Mouse (Mus musculus): Measurements from ENCODE around the gene Ank3.

Ank3 gene

DNA sequence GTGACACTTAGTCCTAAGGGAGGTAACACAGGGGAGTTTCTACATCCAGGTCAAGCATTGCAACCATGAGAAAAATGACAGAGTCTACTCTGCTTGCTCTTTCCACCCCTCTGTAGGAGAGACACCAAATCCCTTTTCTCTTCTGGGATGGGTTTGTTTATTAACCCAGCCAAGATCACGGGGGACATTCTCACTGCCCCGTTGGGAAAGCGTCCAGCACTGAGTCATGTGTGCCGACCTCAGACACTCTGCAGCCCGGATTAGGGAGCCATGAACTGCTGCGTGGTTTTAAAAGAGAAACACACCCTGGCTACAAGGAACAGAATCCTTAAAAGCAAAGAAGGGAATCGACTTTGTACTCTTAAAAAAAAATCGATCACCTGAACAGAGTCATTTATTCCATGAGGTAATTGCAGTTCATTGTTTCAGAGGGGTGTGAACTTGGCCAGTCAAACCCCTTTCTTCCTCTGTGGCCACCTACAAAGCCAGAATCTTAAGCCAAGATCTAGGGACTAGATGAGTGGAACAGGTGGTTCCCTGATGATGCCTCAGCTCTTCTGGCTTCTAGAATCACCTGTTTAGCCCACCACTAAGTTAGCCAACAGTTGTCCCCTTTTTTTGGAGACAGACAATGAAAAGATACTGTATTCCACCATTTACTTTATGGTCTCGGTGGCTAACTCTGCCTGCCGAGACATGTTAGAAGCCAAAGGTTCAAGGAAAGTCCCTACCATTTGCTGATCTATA, 518.3 kb downstream of the Ank3 start:
- no peak for DNase-seq

DNA sequence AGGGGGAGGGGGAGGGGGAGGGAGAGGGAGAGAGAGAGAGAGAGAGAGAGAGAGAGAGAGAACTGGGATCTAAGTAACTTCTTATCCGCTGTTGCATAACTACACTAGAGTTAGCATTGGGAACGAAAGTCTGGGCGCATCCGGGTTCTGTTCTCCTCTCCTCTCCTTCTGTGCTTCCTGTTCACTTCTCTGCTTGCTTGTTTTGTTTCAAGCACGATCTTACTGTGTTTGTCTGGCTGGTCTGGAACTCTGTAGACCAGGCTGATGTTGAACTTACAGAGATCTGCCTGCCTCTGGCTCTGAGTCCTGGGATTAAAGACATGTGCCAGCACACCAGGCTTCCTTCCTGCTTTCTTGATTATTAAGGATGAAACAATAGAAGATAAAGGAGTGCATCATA, 519.1 kb downstream of the Ank3 start:
- no peak for DNase-seq

DNA sequence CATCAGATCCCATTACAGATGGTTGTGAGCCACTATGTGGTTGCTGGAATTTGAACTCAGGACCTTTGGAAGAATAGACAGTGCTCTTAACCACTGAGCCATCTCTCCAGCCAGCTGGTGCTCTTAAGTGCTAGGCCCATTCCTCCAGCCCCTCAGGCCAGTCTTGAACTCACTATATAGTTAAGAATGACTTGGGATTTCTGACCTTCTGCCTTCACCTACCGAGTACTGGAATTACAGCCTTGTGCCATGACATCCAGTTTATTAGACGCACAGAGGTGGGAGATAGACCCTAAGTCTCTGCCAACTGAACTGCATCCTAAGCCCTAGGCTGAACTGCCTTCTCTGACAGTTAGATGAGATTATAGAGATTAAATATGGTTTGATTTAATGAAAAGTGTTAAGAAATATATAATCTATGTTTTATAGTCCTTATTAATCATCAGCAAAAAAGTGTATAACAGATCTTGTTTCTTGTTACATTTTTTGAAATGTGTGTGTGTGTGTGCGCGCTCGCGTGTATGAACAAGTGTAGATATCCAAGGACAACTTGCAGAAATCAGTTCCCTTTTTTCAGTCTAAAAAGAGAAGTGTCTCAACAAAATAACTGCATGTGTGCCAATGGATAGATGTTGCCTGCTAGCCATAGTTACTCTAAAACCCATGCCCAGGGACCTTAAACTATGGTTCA, 520.0 kb downstream of the Ank3 start:
- no peak for DNase-seq

DNA sequence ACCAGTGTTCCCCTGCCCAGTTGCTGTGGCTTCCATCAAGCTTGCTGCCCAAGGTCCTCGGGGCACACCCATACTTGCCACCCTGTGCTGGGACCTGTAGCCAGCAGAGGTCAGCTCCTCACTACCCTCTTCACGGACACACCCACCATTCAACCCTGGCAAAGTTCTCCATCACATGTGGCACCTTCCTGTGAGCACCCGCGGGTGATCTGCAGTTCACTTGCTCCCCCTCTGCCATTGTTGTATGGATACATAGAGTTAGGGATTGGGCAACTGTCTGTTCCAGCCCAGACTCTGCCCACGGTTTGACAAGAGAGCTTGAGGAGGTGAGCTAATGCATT, 520.5 kb downstream of the Ank3 start:
- DNase-seq: no peak

DNA sequence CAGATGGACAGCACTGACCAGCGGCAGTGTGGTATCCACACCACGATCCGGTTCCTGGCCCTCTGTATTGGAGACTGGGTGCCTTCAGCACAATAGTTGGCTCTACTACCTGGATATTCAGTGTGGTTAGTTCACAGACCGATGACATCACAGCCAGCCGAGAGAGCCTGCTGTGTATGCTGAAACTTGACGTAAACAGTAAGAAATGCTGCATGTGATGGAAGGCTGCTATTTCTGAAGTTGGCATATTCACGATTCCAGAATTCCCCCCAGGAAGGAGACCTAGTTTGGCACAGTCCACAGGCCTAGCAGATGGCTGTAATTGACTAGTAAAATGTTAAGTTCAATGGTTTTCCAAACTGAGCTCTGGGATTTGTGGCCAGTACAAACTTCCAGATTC, 521.2 kb downstream of the Ank3 start:
- DNase-seq: peak; percentile 53

DNA sequence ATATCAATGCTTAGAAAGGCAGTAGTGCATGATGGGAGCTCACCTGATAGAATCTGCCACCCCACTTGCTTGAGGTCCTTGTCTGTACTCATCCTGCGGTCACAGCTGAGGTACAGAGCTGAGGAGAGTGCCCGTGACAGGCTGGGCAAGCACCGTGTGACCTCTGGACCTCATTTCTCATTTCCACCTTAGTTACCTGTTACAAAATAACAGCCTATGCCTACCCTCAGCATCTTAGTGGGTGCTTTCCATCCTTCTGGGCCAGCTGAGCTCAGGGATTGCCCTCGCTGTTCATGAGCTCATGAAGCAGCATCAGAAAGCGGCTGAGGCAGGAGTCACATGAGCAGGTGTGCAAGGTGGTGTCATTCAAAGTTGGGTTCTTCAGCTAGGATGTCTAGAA, 523.5 kb downstream of the Ank3 start:
- DNase-seq: no peak

DNA sequence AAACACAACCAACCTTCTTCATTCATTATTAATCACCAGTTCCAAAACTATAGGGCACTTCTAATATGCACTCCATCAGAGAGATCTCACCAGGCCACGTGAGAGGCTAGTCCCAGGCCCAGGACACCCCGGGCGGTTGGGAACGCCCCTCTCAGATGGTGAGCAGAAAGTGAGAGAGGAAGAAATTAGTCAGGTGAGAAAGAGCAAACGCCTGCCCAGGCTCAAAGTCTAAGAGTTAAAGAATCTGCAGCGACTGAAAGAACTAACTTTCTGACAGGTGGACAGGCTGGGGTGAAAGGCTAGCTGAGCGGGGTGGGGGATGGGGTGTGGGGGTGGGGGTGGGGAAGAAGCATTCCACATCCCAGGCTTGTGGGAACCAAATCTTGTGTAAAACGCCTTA, 525.2 kb downstream of the Ank3 start:
- no peak for DNase-seq

DNA sequence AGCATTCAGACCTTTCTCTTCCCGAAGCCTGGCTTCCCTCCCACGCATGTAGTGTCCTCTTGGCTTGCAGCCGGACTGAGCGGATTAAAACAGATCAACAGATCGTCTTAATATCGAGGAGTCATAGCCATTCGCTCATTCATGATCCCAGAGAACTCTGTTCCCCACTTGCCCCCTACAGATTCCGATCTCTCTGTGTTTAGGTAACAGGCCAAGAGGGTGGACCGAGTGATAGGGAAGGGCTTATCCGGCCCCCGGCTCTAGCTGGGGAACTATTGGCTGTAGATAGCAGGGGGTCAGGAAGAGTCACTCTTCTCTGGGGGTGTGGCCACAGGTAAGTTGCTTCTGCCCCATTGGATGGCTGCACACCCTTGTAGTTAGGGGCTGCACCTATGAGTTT, 525.7 kb downstream of the Ank3 start:
- peak; percentile 56 for DNase-seq

DNA sequence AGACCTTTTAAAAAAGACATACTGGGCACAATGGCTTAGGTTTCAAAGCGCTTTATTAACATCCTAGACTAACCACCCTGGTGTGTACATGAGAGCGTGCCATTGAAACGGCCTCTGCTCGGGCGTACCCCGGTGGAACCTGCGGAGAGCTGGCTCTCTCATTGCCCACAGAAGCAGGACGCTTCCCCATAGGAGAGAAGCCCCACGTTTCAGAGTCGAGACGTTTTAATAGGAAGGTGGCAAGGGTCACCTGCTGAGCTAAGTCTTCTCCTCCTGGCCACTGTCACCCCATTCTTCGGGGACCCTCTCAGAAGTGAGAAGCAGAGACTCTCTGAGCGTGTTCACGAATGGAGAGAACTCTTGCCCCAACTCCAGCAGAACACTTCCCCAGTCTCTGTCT, 526.3 kb downstream of the Ank3 start:
- DNase-seq: no peak

DNA sequence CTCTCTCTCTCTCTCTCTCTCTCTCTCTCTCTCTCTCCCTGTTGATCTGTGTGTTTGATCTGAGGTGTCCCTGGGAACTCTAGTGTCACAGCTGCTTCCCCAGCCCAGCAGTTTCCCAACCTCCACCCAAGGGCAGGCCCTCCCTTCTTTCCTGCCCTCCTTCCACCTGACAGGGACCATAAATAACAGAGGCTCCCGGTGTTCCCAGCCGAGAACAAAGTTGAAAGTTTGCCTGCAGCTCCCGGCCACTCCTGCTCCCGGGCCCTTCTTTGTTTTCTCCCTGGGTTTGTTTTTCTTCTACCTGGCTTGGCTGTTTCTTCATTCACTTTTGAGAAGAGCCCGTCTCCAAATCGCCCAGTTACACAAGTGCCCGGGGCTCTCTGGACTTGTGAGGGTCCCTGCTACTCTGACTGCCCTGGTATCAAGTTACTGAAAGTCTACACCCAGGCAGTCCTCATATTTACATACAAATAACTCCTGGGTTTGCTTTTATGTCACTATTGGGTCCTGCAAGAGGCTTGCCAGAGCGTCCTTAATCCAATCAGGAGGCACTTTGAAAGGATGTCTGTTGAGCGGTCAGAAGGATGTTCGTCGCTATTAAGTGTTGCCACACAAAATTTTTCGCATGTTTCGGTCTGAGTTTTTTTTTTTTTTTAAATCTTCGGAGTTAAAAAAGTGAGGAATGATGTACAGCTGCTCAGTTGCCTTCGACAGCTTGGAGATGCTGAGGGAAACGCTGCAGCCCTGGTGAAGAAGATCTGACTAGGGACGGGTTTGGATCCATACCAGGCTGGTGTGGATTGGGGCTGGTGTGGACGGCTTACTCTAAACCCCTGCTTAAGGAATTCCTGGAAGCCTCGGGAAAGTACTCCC, 526.9 kb downstream of the Ank3 start:
- DNase-seq: no peak

DNA sequence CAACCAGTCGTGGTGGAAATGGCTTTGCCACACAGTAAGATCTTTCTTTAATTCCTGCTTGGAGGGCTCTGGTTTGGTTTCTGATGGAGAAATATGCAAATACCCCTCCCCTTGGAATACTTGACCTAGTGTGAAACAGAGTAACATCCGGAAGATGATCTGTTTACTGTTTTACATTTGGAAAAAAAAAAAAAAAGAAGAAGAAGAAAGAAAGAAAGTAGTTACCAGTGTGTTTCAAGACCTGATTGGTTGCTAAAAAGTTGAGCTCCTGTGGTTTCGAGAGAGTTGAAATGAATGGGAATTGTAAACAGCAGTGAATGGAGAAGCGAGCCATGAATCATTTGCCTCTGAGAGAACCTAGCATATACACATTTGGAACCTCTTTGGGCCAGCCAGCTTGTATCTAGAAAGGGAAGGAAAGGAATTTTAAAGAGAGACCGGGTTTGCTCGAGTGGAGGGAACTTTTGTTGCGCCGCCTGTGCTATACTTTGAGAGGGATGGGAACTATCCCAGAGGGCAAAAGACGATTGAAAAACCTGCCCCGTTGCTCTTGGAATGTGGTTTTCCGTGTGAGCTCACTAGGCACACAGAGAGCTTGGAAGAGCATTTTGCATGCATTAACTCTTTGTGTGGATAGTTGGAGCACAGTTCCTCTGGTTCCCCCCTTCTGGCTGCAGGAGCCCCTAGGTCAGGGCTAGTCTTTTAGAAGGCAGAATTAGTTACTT, 527.7 kb downstream of the Ank3 start:
- DNase-seq: no peak

DNA sequence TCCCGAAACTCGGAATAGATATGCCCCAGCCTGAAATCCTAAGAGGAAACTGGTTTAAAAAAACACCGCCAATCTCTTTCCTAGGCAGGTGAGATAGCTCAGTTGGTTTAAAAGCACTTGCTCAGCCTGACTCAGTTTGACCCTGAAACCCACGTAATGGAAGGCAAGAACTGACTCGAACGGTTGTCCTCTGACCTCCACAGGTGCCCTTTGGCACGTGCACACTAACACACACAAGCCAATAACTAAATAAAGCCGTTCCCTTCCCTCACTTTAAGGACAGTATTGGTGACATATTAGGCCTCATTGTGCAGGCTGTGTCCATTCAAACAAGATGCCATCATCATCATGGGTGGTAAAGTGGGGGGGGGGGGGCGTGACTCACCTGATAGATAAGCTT, 528.4 kb downstream of the Ank3 start:
- no peak for DNase-seq

DNA sequence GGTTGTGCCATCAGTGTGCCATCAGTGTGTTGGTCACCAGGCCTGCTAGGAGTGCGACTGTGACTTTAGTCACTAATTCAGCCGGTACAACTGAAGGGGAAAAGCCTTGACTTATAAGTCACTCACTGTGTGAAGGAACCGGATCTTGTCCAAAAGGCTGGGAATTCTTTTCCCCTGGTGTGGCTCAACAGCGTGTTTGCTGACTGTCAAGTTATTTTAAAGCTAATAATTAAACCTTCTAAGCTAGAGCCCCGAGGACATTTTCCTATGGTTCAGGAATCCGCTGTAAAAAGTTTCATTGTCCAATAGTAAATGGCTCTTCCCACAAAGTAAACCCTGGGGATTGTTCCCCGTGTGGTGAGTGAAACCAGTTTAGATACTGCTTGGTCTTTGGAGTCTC, 529.8 kb downstream of the Ank3 start:
- DNase-seq: no peak

DNA sequence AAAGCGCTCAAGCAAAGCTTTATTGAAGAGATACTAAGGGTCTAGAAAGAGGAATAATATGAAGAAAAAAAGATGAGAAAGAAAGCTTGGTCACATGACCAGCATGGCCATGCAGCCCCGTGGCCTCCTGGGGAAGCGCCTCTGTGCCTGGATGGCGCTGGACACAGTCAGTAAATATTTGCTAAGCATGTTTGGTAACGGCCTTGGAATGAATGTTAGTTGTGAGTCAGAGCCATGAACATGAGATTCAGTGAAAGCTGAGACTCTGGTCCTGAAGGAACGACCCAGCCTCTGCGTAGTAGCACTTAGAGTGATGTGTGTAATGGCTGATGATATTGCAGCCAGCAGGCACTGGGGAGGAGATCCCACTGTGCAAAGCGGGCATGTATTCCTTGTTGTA, 531.9 kb downstream of the Ank3 start:
- no peak for DNase-seq

DNA sequence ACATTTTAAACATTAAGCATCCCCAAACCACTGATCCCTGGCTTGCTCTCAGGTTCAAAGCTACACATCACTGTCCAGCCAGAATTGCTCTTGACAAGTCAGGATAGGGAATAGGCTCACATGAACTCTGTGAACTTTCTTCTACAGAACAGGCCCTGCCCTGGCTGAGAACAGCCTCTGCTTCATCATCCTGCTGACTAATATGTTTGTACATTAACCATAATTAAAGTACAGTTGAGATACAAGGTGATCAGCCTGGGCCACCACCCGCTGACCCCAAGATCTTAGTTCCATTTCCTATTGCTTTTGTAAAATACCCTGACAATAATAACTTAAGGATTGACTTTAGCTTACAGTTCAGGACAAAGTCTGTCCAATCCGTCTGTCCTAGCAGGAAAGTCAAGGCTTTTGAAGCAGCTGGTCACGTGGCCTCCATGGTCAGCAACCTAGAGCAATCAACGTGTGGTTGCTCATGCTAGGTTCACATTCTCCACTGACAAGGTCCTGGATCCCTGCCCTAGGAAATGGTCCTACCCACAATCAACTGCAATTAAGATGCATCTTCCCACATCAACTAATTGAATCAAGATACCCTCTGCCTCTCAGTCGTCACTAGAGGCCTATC, 538.0 kb downstream of the Ank3 start:
- no peak for DNase-seq

DNA sequence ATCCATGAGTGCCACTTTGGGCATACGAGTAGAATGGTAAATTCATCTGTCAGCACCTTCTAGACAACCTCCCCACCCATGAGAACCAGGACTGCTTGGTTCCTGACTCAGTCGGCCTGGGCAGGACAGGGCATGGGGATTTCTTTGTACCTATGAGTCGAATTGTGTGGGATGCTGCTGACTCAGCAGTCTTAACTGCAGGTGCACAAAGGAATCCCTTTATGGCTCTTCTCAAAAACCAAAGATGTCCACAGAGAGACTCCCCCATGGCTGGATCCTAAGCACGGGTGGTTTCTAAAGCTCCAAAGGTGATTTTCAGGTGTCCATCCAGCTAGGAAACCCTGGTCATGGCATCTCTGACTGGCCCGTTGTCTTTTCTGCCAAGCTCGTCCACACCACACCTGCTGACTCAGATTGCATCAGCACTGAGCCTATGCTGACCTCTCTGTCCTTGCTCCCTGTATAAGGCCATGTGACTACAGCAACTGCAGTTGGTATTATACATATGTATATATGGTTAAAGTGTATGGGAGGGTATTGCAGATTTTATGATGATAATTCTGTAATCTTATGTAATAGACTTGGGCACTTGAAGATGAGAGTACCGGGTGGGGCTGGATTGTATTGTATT, 538.8 kb downstream of the Ank3 start:
- DNase-seq: no peak

DNA sequence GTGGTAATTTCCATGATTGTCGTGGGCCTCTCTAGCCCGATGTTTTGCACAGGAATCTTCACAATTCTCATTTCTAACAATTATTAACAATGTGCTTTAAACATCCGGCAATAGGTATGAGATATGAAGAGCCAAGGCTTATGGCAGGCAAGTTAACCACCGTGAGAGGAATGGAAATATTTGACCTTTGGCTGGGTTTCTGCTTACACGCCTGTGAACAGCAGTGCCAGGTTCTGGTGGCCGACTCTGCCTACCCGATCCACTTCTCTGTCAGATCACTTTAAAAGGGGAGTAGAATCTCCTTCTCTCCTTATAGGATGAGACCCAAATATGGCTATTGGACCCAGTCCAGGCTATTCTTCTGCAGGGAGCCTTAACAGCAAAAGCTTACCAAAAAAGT, 540.6 kb downstream of the Ank3 start:
- DNase-seq: no peak

DNA sequence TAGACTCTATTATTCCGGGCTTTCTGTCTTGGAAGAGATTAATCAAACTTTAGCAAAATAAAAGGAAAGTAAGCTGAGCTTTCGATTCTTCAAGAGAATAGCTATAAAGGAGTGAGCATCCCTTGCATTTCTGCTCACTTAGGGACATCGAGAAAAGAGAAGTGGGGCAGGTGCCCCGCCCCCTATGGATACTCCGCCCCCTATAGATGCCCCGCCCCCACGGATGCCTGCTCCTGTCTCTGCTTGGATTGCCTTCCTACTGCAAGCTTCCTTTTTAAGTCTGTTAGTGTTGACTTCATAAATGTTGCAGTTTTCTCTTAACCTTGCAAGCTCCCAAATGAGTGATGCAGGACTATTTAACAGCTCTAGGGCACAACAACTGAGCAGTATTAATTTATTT, 541.4 kb downstream of the Ank3 start:
- DNase-seq: no peak

DNA sequence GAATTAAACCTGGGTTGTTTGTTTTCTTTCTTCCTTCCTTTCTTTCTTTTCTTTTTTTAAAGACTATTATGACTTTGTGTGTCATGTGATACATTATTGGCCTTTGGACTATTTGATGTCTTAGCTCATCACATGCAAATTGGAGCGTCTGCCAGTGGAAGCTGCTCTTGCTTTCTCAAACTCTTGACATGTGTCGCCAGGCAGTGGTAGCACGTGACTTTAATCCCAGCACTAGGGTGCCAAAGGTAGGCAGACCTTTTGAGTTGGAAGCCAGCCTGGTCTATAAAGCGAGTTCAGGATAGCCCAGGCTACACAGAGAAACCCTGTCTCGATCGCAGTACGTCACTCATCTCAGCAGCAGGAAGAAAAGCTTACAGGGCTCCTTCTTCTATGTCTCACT, 542.4 kb downstream of the Ank3 start:
- DNase-seq: no peak

DNA sequence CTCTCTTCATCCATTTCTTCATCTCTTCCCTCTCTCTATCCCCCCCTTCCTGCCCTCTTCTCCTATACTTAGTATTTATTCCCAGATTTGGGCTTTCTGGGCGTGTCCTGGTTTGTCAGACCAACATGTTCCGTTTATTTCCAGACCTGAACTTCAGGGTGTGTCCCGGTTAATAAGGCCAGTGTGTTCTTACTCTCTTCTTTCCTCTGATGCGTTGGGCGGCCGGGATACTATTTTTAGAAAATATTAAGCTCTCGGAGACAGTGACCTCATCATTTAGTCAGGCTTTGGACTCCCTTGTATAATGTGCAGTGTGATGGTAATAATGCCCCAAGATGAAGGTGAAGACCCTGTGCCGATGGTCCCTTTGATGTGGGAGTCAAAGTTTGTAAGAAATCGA, 546.3 kb downstream of the Ank3 start:
- no peak for DNase-seq

DNA sequence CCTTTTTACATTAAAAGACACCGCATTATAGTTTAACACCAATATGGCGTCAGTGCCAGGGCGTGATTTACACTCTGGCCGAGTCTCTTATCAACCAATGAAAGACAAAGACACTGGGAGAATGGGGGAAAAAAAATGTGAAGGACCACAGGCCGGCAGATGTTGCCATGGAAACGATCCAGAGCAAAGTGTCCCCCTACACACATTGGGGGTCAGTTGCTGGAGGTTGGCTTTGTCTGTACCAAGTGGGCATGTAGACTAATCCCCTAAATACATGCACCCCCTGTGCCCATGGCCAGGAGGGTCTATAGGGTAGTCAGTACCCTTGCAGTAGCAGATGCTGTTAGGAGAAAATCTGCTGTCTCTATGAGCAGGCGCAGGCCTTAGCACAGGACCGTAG, 547.3 kb downstream of the Ank3 start:
- no peak for DNase-seq

DNA sequence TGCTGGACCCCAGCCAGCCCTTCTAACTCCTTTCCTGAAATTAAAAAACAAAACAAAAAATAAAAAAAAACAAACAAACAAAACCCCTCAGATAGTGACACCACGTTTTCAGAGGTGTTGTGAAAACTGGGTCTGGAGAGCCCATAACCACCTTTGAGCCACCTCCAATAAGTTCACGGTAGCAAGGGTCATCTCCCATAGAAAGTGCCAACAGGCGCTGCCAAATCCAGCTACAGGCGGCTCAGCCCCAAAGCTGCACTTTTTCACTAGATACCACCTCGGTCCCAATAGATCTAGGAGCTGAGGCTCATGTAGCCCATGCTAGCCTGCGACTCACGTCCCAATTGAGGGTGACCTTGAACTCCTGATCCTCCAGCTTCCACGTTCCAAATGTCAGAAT, 547.7 kb downstream of the Ank3 start:
- DNase-seq: no peak
